Mouse (Mus musculus) forebrain, embryonic 16.5 days (tissue): ENCODE results near the gene Sertad2. TPM values are rescaled to one million over a fixed set of nuclear protein-coding genes. Genes with fewer than 3 reads are reported as not detected.

ENCODE experiments used
- ATAC-seq: fragments of 200-750 bp; cut with Nextera tagmentation; 2 replicates; pipeline ENCODE4 v1.8.0; 2017; ENCODE audit warnings: mild to moderate bottlenecking, moderate library complexity
- H3K27ac ChIP-seq: fragments of 300-500 bp; sonication (generic); 2 replicates; pipeline ENCODE4 v1.5.1; 2014; ENCODE audit warnings: low read length, control low read depth
- H3K27me3 ChIP-seq: fragments of 300-500 bp; sonication (generic); replicated peaks from 2 replicates; pipeline ENCODE4 v1.6.1; 2014; ENCODE audit warnings: low read length; ENCODE audit not compliant: control insufficient read depth, insufficient read depth
- H3K36me3 ChIP-seq: fragments of 300-500 bp; sonication (generic); 2 replicates; pipeline ENCODE4 v1.6.1; 2014; ENCODE audit not compliant: control insufficient read depth, insufficient read depth
- H3K4me1 ChIP-seq: fragments of 300-500 bp; sonication (generic); replicated peaks from 2 replicates; pipeline ENCODE4 v1.6.1; 2014; ENCODE audit warnings: low read length; ENCODE audit not compliant: control insufficient read depth, insufficient read depth
- H3K4me2 ChIP-seq: fragments of 300-500 bp; sonication (generic); 2 replicates; pipeline ENCODE4 v1.6.1; 2014; ENCODE audit warnings: mild to moderate bottlenecking, low read length, control low read depth
- H3K4me3 ChIP-seq: fragments of 300-500 bp; sonication (generic); replicated peaks from 2 replicates; pipeline ENCODE4 v1.5.1; 2014; ENCODE audit warnings: mild to moderate bottlenecking, low read length, control low read depth
- H3K9ac ChIP-seq: fragments of 300-500 bp; sonication (generic); replicated peaks from 2 replicates; pipeline ENCODE4 v1.6.1; 2014; ENCODE audit warnings: low read depth, low read length, control low read depth
- H3K9me3 ChIP-seq: fragments of 300-500 bp; sonication (generic); 2 replicates; pipeline ENCODE4 v1.6.1; 2016; ENCODE audit warnings: low read length; ENCODE audit not compliant: control insufficient read depth
- WGBS: fragments of 180-500 bp; shearing (Covaris S2); extraction: QIAGEN DNeasy Blood & Tissue Kit; methylation state at CpG from one replicate; pipeline ENCODE4 v1.1.7; 2014; 5-methylcytosine and 5-hydroxymethylcytosine counted together
- polyA plus RNA-seq: library from polyadenylated mRNA; unstranded; fragments of >200 nt; fragmentation: Nextera tagmentation; extraction: Ambion mirVana; gene quantifications from 2 replicates; pipeline ENCODE4 v1.2.1, GENCODE M21; 2015

Gene Sertad2
- 30.3 and 38.0 TPM in 2 replicates for polyA plus RNA-seq

DNA sequence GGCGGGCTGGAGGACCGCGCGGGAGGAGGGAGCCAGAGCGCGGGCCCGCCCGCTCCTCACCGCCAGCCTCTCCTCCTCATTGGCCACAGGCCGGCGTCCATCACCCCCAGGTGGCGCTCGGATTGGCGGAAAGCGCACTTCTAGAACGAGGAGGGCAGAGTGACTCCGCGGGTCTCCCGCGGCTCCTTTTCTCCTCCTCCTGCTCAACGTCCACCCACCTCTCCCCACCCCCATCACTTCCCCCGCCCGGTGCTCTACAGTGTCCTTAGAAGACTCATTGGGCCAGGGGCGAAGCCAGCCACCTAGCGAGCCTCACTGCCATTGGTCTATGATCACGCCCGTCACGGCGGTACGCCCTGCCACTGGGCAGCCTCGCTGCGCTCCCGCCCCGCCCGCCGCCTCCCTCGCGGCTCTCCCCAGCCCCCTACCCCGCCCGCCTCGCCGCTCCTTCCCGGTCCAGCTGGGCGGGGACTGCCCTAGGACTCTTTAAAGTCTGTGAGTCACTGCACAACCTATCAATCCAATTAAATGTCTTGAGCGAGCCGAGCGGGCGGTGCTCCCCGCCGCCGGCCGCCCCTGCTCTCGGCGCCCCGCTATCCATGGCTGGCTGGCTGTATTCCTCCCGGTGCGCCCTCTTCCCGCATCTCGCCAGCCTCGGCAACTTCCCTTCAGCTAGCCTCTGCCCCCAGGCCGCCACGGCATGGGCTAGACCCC, at the start of gene Sertad2:
Gene Sertad2 (plus strand): TSS at position 515 of the 714 bp plus-strand sequence.
- Histone ChIP-seq H3K4me1 (peaks cover 12% of the 10 kb centered on the region), H3K27me3 (no peaks in the 10 kb centered on the region), H3K9ac (peak within 1 kb of the TSS; percentile 86), H3K27ac (peak within 1 kb of the TSS; percentile 94), H3K36me3 (no peaks in the 10 kb centered on the region), H3K9me3 (no peaks in the 10 kb centered on the region), H3K4me3 (peak within 1 kb of the TSS; percentile 94), H3K4me2 (peak within 1 kb of the TSS; percentile 84)
- under 1% methylated on average over 48 of the region's 62 CpGs for WGBS
- peak; percentile 99 for ATAC-seq

DNA sequence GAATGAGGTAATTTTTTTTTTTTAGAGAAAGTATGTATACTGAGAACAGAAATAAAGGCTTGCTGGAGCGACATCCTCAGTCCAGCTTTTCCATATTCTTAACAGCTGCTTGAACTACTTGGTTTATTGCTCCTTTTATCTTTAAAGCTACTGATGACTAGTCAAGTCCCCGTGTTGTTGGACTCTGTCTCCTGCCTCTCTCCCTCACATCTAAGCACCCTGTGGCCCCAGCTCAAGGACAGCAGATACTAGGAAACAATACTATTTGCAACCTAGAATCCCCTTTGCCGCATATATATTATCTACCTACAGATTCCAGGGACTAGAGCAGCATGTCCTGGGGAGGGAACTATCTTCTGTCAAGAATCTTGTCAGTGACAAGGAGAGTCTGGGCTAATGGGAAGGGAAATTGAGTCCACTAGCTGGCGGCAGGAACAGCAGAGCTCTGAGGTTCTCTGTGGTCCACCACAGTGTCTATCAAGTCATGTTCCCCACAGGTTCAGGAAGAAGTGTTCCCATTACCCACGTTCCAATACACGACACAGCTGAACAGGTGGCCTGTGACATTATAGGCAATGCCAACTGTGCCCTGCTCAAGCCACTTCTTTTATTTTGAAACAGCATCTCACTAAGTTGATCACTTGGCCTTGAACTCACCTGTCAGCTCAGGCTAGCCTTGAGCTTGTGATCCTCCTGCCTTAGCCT, 49.0 kb upstream of the Sertad2 start:
- no peaks in the 10 kb centered on the region for H3K27me3 ChIP-seq
- H3K36me3 ChIP-seq: no peaks in the 10 kb centered on the region
- 88% methylated on average over 6 of the region's 6 CpGs for WGBS
- ATAC-seq: no peak
- H3K4me2 ChIP-seq: no peak overlapping the region
- no peaks in the 10 kb centered on the region for H3K4me1 ChIP-seq
- no peak overlapping the region for H3K9ac ChIP-seq
- H3K4me3 ChIP-seq: no peak overlapping the region
- no peak overlapping the region for H3K27ac ChIP-seq
- no peaks in the 10 kb centered on the region for H3K9me3 ChIP-seq

DNA sequence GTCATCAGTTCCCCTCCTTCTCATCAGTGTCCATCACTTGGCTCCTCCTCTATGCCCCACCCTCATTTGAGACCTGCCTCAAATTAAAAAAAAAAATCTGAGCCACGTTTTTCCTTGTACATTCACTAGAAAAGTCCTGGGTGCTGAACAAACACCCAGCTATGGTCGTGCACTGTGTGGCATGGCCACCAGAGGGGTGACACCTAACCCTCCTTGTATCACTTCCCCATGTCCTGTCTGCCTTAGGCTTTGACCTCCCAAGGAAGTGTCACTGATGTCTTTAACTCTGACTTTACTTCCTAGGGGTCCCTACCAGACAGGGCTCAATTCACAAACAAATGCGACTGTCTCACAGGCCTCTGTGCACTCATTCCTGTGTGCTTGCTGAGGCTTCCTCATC, 42.5 kb upstream of the Sertad2 start:
- Histone ChIP-seq H3K4me2 (no peak overlapping the region), H3K9ac (no peak overlapping the region), H3K4me1 (no peaks in the 10 kb centered on the region), H3K9me3 (no peaks in the 10 kb centered on the region), H3K4me3 (no peak overlapping the region), H3K27ac (no peak overlapping the region), H3K27me3 (no peaks in the 10 kb centered on the region), H3K36me3 (no peaks in the 10 kb centered on the region)
- 41% methylated on average over 3 of the region's 3 CpGs for WGBS
- no peak for ATAC-seq

GRCm38 (mm10) chr11:20501160-20501955, 41.7 kb upstream of the Sertad2 start:
- Histone ChIP-seq H3K9me3 (no peaks in the 10 kb centered on the region), H3K4me1 (no peaks in the 10 kb centered on the region), H3K4me2 (no peak overlapping the region), H3K36me3 (no peaks in the 10 kb centered on the region), H3K4me3 (no peak overlapping the region), H3K27me3 (no peaks in the 10 kb centered on the region), H3K27ac (no peak overlapping the region), H3K9ac (no peak overlapping the region)
- ATAC-seq: no peak
- 61% methylated on average over 5 of the region's 5 CpGs for WGBS

DNA sequence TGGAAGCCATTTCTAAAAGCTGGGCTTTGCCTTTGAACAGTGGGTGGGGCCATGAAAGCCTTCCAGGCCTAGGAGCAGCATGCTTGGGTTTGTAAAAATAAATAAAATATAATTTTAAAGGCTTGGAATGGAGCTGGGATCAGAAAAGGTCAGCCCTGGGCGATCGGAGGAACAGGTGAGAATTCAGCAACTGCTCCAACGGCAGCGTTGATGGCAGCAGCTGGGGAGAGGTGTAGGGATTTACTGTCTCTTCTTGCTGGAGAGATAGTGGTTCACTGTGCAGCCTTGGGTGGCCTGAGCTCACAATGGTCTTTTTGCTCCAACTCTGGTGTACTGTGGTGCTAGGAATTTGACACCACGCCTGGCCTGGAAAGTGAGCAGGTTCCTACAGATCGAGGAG, 29.5 kb upstream of the Sertad2 start:
- ATAC-seq: no peak
- H3K27ac ChIP-seq: no peak overlapping the region
- H3K4me3 ChIP-seq: no peak overlapping the region
- no peaks in the 10 kb centered on the region for H3K9me3 ChIP-seq
- H3K4me1 ChIP-seq: no peaks in the 10 kb centered on the region
- no peak overlapping the region for H3K9ac ChIP-seq
- no peaks in the 10 kb centered on the region for H3K36me3 ChIP-seq
- WGBS: 90% methylated on average over 6 of the region's 6 CpGs
- no peak overlapping the region for H3K4me2 ChIP-seq
- no peaks in the 10 kb centered on the region for H3K27me3 ChIP-seq

DNA sequence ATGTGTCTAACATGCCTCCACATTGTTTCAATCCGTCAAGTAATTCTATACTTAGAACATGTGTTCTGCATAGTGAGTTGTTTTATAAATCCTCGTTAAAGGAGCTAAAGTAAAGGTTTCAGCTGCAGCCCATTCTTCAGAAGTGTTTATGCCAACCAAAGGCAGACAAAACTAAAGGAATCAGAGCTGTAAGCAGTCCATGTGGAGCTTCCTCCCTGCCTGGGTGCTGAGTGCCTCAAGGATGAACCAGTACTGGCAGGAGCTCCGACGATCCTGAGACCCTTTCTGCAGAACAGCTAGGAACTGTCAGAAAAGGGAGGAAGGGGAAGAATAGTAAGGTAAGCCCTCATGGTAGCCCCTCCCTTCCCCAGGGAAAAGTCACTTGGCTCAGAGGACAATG, 28.3 kb upstream of the Sertad2 start:
- Histone ChIP-seq H3K4me3 (no peak overlapping the region), H3K9me3 (no peaks in the 10 kb centered on the region), H3K9ac (no peak overlapping the region), H3K4me2 (no peak overlapping the region), H3K36me3 (no peaks in the 10 kb centered on the region), H3K27me3 (no peaks in the 10 kb centered on the region), H3K4me1 (no peaks in the 10 kb centered on the region), H3K27ac (no peak overlapping the region)
- 32% methylated on average over 4 of the region's 4 CpGs for WGBS
- no peak for ATAC-seq

DNA sequence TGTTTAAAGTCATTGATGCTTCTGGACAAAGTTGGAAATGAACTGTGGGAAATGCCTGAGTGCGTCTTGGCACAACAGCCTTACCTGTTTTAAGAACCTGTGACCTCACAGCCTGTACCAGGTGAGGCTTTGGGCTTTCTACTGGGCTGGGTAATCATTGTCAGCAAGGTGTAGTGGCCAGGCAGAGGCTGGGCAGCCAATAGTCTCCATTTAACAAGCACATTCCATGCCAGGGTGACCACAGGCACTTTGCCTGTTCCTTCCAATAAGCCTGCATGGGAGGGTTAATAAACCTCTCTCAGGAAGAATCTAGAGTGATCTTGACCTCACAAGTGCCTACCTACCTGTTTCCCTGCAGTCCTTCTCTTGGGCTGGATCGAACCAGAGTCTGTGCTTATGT, 21.7 kb upstream of the Sertad2 start:
- H3K4me1 ChIP-seq: no peaks in the 10 kb centered on the region
- ATAC-seq: no peak
- H3K27me3 ChIP-seq: no peaks in the 10 kb centered on the region
- no peaks in the 10 kb centered on the region for H3K36me3 ChIP-seq
- no peak overlapping the region for H3K4me3 ChIP-seq
- H3K9ac ChIP-seq: no peak overlapping the region
- no peak overlapping the region for H3K27ac ChIP-seq
- no peak overlapping the region for H3K4me2 ChIP-seq
- no peaks in the 10 kb centered on the region for H3K9me3 ChIP-seq
- 97% methylated on average over 2 of the region's 2 CpGs for WGBS

DNA sequence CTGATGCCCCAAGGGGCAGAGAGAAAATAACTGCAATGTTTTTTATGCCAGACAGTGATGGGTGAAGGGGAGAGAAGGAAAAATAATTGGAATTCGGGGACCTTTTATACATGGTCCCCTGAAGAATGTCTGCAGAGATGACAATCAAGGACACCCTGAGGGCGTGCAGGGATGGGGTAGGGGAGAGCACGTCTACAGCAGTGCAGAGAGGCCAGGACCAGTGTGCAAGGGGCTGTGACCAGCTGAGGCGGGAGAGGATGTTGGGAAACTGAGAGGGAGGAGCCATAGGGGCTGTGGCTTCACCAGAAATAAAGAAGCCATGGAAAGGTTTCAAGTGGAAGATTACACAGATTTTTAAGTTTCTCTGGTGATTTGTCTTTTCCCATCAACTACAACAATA, 20.3 kb upstream of the Sertad2 start:
- H3K27ac ChIP-seq: no peak overlapping the region
- H3K4me3 ChIP-seq: no peak overlapping the region
- no peak overlapping the region for H3K4me2 ChIP-seq
- H3K9me3 ChIP-seq: no peaks in the 10 kb centered on the region
- WGBS: 66% methylated on average over 4 of the region's 4 CpGs
- H3K9ac ChIP-seq: no peak overlapping the region
- no peaks in the 10 kb centered on the region for H3K36me3 ChIP-seq
- no peaks in the 10 kb centered on the region for H3K4me1 ChIP-seq
- ATAC-seq: no peak
- no peaks in the 10 kb centered on the region for H3K27me3 ChIP-seq

- no peaks in the 10 kb centered on the region for H3K27me3 ChIP-seq
- no peak overlapping the region for H3K27ac ChIP-seq
- H3K36me3 ChIP-seq: no peaks in the 10 kb centered on the region
- H3K4me1 ChIP-seq: no peaks in the 10 kb centered on the region
- no peak overlapping the region for H3K4me3 ChIP-seq
- 100% methylated on average over 1 of the region's 1 CpGs for WGBS
- H3K9me3 ChIP-seq: no peaks in the 10 kb centered on the region
- no peak overlapping the region for H3K9ac ChIP-seq
- no peak for ATAC-seq
- H3K4me2 ChIP-seq: no peak overlapping the region
Measured at GRCm38 (mm10) chr11:20524435-20524834, 18.6 kb upstream of the Sertad2 start.
